Mouse (Mus musculus) MEL (cell line): ENCODE results near the gene Smim24. TPM values are rescaled to one million over a fixed set of nuclear protein-coding genes. Genes with fewer than 3 reads are reported as not detected.

Experiments
- DNase-seq: peaks from one replicate; pipeline ENCODE4 v3.0.0; 2011; ENCODE audit warnings: low read depth, low spot score
- H3K27ac ChIP-seq: 2 replicates; pipeline ENCODE4 v1.5.1; 2012; ENCODE audit warnings: low read depth, mild to moderate bottlenecking, control low read depth, low read length, moderate library complexity; ENCODE audit not compliant: control insufficient read depth
- H3K27me3 ChIP-seq, 2 experiments: fragments of 150-350 bp in 1 of 2; sonication (generic) in 1 of 2; 2 replicates each; pipeline ENCODE4 v1.6.1; 2012; ENCODE audit warnings: low read length in 2 of 2, mild to moderate bottlenecking in 2 of 2, improper control_type of control experiment in 1 of 2, moderate library complexity in 1 of 2; ENCODE audit not compliant: insufficient read depth in 2 of 2, control insufficient read depth in 1 of 2
- H3K36me3 ChIP-seq, 2 experiments: 2 replicates each; pipeline ENCODE4 v1.6.1; 2012 to 2014; ENCODE audit warnings: low read length in 2 of 2, improper control_type of control experiment in 1 of 2, inconsistent platforms in 1 of 2, mild to moderate bottlenecking in 1 of 2; ENCODE audit not compliant: insufficient read depth in 2 of 2, control insufficient read depth in 1 of 2
- H3K4me1 ChIP-seq, 2 experiments: fragments of 150-350 bp in 1 of 2; sonication (generic) in 1 of 2; 2 replicates each; pipeline ENCODE4 v1.6.1; 2012; ENCODE audit warnings: low read length in 2 of 2, improper control_type of control experiment in 1 of 2, mild to moderate bottlenecking in 1 of 2; ENCODE audit not compliant: insufficient read depth in 2 of 2, control insufficient read depth in 1 of 2
- H3K4me3 ChIP-seq, 2 experiments: fragments of 150-350 bp in 1 of 2; sonication (generic) in 1 of 2; 2 replicates each; pipeline ENCODE4 v1.5.1; 2012; ENCODE audit warnings: low read depth in 2 of 2, low read length in 2 of 2, mild to moderate bottlenecking in 2 of 2, moderate library complexity in 2 of 2, control low read depth in 1 of 2, improper control_type of control experiment in 1 of 2; ENCODE audit not compliant: control insufficient read depth in 1 of 2, insufficient read depth in 1 of 2
- H3K79me2 ChIP-seq: 2 replicates; pipeline ENCODE4 v1.6.1; 2012; ENCODE audit warnings: mild to moderate bottlenecking, low read length, moderate library complexity; ENCODE audit not compliant: control insufficient read depth, poor library complexity, insufficient read depth
- H3K9ac ChIP-seq: 2 replicates; pipeline ENCODE4 v1.6.1; 2012; ENCODE audit warnings: low read depth, mild to moderate bottlenecking, control low read depth, low read length, moderate library complexity; ENCODE audit not compliant: control insufficient read depth, poor library complexity, severe bottlenecking
- H3K9me3 ChIP-seq: fragments of 150-350 bp; sonication (generic); replicated peaks from 2 replicates; pipeline ENCODE4 v1.6.1; 2012; ENCODE audit warnings: mild to moderate bottlenecking, low read length, improper control_type of control experiment, moderate library complexity; ENCODE audit not compliant: insufficient read depth
- BHLHE40 ChIP-seq: IDR thresholded peaks from 2 replicates; pipeline ENCODE4 v1.6.1; 2012; ENCODE audit warnings: low read depth, mild to moderate bottlenecking, inconsistent platforms, low read length, improper control_type of control experiment, borderline replicate concordance
- CHD2 ChIP-seq: IDR thresholded peaks from 2 replicates; pipeline ENCODE4 v1.6.1; 2011; ENCODE audit warnings: low read length, improper control_type of control experiment
- CTCF ChIP-seq, 3 experiments: IDR thresholded peaks in 2 of 3; conservative IDR thresholded peaks in 1 of 3; 2 replicates each; pipeline ENCODE4 v1.5.1; 2011 to 2012; ENCODE audit warnings: low read length in 3 of 3, low read depth in 2 of 3, mild to moderate bottlenecking in 2 of 3, improper control_type of control experiment in 1 of 3, inconsistent platforms in 1 of 3, mixed read lengths in 1 of 3, moderate library complexity in 1 of 3; ENCODE audit not compliant: control insufficient read depth in 1 of 3, insufficient read depth in 1 of 3, poor library complexity in 1 of 3, severe bottlenecking in 1 of 3
- EP300 ChIP-seq, 2 experiments: IDR thresholded peaks; 2 replicates each; pipeline ENCODE4 v1.6.1; 2011; ENCODE audit warnings: improper control_type of control experiment in 2 of 2, low read length in 2 of 2, low read depth in 1 of 2, mild to moderate bottlenecking in 1 of 2
- ETS1 ChIP-seq: IDR thresholded peaks from 2 replicates; pipeline ENCODE4 v1.6.1; 2012; ENCODE audit warnings: low read depth, mild to moderate bottlenecking, inconsistent platforms, low read length, improper control_type of control experiment, moderate library complexity
- HCFC1 ChIP-seq: IDR thresholded peaks from 2 replicates; pipeline ENCODE4 v1.6.1; 2012; ENCODE audit warnings: low read depth, mild to moderate bottlenecking, inconsistent platforms, low read length, improper control_type of control experiment, moderate library complexity
- KAT2A ChIP-seq: conservative IDR thresholded peaks from 2 replicates; pipeline ENCODE4 v1.6.1; 2012; ENCODE audit warnings: low read depth, low read length, improper control_type of control experiment, inconsistent platforms
- MXI1 ChIP-seq: IDR thresholded peaks from 2 replicates; pipeline ENCODE4 v1.6.1; 2011; ENCODE audit warnings: mild to moderate bottlenecking, low read depth, low read length, improper control_type of control experiment
- MYC ChIP-seq: IDR thresholded peaks from 2 replicates; pipeline ENCODE4 v1.6.1; 2011; ENCODE audit warnings: low read depth, mild to moderate bottlenecking, low read length, improper control_type of control experiment, moderate library complexity
- NELFE ChIP-seq: IDR thresholded peaks from 2 replicates; pipeline ENCODE4 v1.6.1; 2011; ENCODE audit warnings: low read depth, low read length, improper control_type of control experiment
- POLR2A ChIP-seq, 2 experiments: IDR thresholded peaks; 2 replicates each; pipeline ENCODE4 v1.6.1; 2011 to 2012; ENCODE audit warnings: low read length in 2 of 2, mild to moderate bottlenecking in 2 of 2, control low read depth in 1 of 2, improper control_type of control experiment in 1 of 2, low read depth in 1 of 2, moderate library complexity in 1 of 2; ENCODE audit not compliant: control insufficient read depth in 1 of 2, insufficient read depth in 1 of 2, poor library complexity in 1 of 2
- POLR2AphosphoS2 ChIP-seq: IDR thresholded peaks from 2 replicates; pipeline ENCODE4 v1.6.1; 2011; ENCODE audit warnings: low read length, improper control_type of control experiment
- POLR2AphosphoS5 ChIP-seq: IDR thresholded peaks from 2 replicates; pipeline ENCODE4 v1.6.1; 2012; ENCODE audit warnings: low read depth, borderline replicate concordance, mild to moderate bottlenecking, inconsistent platforms, low read length, moderate library complexity, mixed read lengths
- RCOR1 ChIP-seq: IDR thresholded peaks from 2 replicates; pipeline ENCODE4 v1.6.1; 2012; ENCODE audit warnings: low read depth, mild to moderate bottlenecking, inconsistent platforms, low read length, improper control_type of control experiment
- SIN3A ChIP-seq: IDR thresholded peaks from 2 replicates; pipeline ENCODE4 v1.6.1; 2012; ENCODE audit warnings: low read length, improper control_type of control experiment, inconsistent platforms
- SMC3 ChIP-seq: IDR thresholded peaks from 2 replicates; pipeline ENCODE4 v1.6.1; 2011; ENCODE audit warnings: low read depth, low read length, improper control_type of control experiment
- TAL1 ChIP-seq: IDR thresholded peaks from 2 replicates; pipeline ENCODE4 v1.6.1; 2012; ENCODE audit warnings: mild to moderate bottlenecking, inconsistent platforms, low read length, moderate library complexity, mixed read lengths
- TCF12 ChIP-seq: IDR thresholded peaks from 2 replicates; pipeline ENCODE4 v1.6.1; 2014; ENCODE audit warnings: low read depth, mild to moderate bottlenecking, inconsistent platforms, low read length, improper control_type of control experiment, moderate library complexity
- USF1 ChIP-seq: IDR thresholded peaks from 2 replicates; pipeline ENCODE4 v1.6.1; 2014; ENCODE audit warnings: low read depth, mild to moderate bottlenecking, inconsistent platforms, low read length, improper control_type of control experiment, moderate library complexity
- ZMIZ1 ChIP-seq: IDR thresholded peaks from 2 replicates; pipeline ENCODE4 v1.6.1; 2012; ENCODE audit warnings: low read depth, mild to moderate bottlenecking, inconsistent platforms, low read length, improper control_type of control experiment, moderate library complexity
- polyA plus RNA-seq, 2 experiments: library from polyadenylated mRNA; stranded (reverse) in 1 of 2; unstranded in 1 of 2; fragments of >175 nt in 1 of 2; fragments of >200 nt in 1 of 2; gene quantifications; 2 replicates each; pipeline versions ENCODE4 v1.2.1 to v1.2.4; 2012; ENCODE audit warnings: low replicate concordance in 2 of 2, low read depth in 1 of 2; ENCODE audit not compliant: insufficient read length in 2 of 2, insufficient read depth in 1 of 2, missing spikeins in 1 of 2
- total RNA-seq: library from RNA; depleted of rRNA; stranded (reverse); fragments of 300-350 nt; gene quantifications from 2 replicates; pipeline ENCODE4 v1.2.3, GENCODE M21; 2012

Gene Smim24
- total and polyA plus RNA-seq, 3 experiments = 6.7 to 29.5 TPM; not detected in 1

- DNase-seq = peak; percentile 52
- Histone ChIP-seq H3K27ac (no peak overlapping the region), H3K9ac (no peak overlapping the region), H3K4me3 (no peak overlapping the region), H3K9me3 (no peaks in the 10 kb centered on the region), H3K27me3 (no peaks in the 10 kb centered on the region), H3K36me3 (peaks cover 0 to 6% of the 10 kb centered on the region in 2 experiments; a peak in 2 of 4 replicates), H3K4me1 (peaks cover 0 to 15% of the 10 kb centered on the region in 2 experiments; a peak in 2 of 4 replicates), H3K79me2 (peaks cover 24% of the 10 kb centered on the region)
- no peak for TF ChIP-seq RCOR1
- TF ChIP-seq POLR2AphosphoS5 = no peak
- no peak for TF ChIP-seq NELFE
- 0 out of 2 replicates have a peak, but pooled peaks have one; percentile 22 for TF ChIP-seq SIN3A
- no peak for TF ChIP-seq POLR2A (IDR thresholded peaks at IDR 0.05; ENCODE audit: control insufficient read depth in 1 of 2, insufficient read depth in 1 of 2, low read depth in 1 of 2, low read length in 2 of 2, poor library complexity in 1 of 2)
- no peak for TF ChIP-seq TCF12
- TF ChIP-seq USF1 = no peak
- TF ChIP-seq HCFC1 = 0 out of 2 replicates have a peak, but pooled peaks have one; percentile 38
Measured at GRCm38 (mm10) chr10:81362336-81362949, 30.4 kb upstream of the Smim24 start.

DNA sequence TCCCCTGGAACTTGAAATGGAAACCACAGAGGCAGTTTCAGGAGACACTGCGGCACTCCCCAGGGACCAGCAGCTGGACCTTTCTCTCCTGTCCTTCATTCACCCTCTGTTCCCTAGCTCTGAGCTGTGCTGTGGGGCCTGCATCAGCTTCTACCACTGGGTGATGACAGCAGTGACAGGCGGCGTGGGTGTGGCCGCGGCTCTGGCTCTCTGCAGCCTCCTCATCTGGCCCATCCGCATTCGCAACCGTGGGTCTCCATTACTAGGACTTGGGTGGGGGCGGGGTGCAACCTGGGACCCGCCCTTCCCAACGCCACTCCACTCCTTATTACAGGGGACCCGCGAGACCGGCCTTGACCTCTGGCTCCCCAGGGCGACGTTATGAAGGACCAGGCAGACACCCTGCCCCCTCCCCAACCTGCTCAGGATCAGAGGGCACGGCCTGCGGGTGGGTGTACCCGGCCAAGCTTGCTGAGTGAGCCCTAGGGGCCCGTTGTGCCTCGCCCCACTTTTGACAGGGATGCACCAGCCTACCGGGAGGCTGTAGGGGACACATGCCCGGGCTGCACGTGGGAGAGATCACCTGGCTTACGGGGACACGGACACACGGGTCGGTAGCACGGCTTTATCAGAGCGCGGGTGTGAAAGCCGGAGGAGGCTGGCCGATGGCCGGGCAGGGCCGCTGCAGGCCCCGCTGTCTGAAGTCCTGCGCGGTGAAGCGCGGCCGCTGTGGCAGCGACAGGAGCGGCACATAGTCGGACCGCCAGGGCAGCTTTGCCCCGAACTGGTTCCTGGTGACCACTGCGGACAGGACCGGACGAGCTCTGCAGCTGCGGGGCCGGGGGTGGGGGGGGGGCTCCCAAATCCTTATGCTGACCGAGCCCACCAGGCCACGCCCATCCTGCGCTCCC is 29.2 kb upstream of the Smim24 start:
- H3K4me3 ChIP-seq = no peak overlapping the region
- no peak overlapping the region for H3K27ac ChIP-seq
- DNase-seq = no peak
- no peaks in the 10 kb centered on the region for H3K27me3 ChIP-seq
- no peaks in the 10 kb centered on the region for H3K9me3 ChIP-seq
- H3K4me1 ChIP-seq = peaks cover 0 to 11% of the 10 kb centered on the region in 2 experiments; a peak in 2 of 4 replicates
- H3K79me2 ChIP-seq = peaks cover 12% of the 10 kb centered on the region
- no peak for TF ChIP-seq ETS1
- no peak for TF ChIP-seq MXI1
- TF ChIP-seq SMC3 = no peak
- no peak for TF ChIP-seq TCF12
- no peak for TF ChIP-seq CTCF (IDR thresholded peaks at IDR 0.05 in 2 of 3, conservative IDR thresholded peaks at IDR 0.05 in 1 of 3; ENCODE audit: control insufficient read depth in 1 of 3, insufficient read depth in 1 of 3, low read depth in 2 of 3, low read length in 3 of 3, poor library complexity in 1 of 3, severe bottlenecking in 1 of 3)
- no peak for TF ChIP-seq TAL1
- TF ChIP-seq ZMIZ1 = no peak
- TF ChIP-seq CHD2 = no peak
- no peak for TF ChIP-seq BHLHE40
- no peak for TF ChIP-seq POLR2AphosphoS2
- no peak for TF ChIP-seq KAT2A
- TF ChIP-seq EP300 (IDR thresholded peaks at IDR 0.05; ENCODE audit: low read depth in 1 of 2, low read length in 2 of 2) = no peak
- no peak for TF ChIP-seq NELFE
- TF ChIP-seq MYC = no peak
- TF ChIP-seq POLR2A (IDR thresholded peaks at IDR 0.05; ENCODE audit: control insufficient read depth in 1 of 2, insufficient read depth in 1 of 2, low read depth in 1 of 2, low read length in 2 of 2, poor library complexity in 1 of 2) = no peak; a peak in 1 of 4 replicates
- no peak overlapping the region for H3K9ac ChIP-seq
- peaks cover 0 to 4% of the 10 kb centered on the region in 2 experiments; a peak in 2 of 4 replicates for H3K36me3 ChIP-seq
